Mouse (Mus musculus) G1E (cell line): ENCODE measurements around the gene Gm42742.

Experiments used
- CTCF ChIP-seq: IDR thresholded peaks from 2 replicates; pipeline ENCODE4 v1.5.1; 2012; ENCODE audit warnings: low read depth, low read length, inconsistent platforms, mixed read lengths
- TAL1 ChIP-seq: conservative IDR thresholded peaks from 2 replicates; pipeline ENCODE4 v1.6.1; 2012; ENCODE audit warnings: low read depth, low read length, inconsistent platforms, mixed read lengths

GRCm38 (mm10) chr7:127009307-127010085 is 11.4 kb downstream of the Gm42742 start:
- TF ChIP-seq CTCF (no peak), TAL1 (no peak)
